Mouse (Mus musculus): ENCODE results near the gene Mef2c. TPM values are rescaled to one million over a fixed set of nuclear protein-coding genes. Genes with fewer than 3 reads are reported as not detected.

The Mef2c gene
- total and polyA plus RNA-seq, 3 experiments = not detected

GRCm38 (mm10) chr13:83666179-83666578 is 162.3 kb downstream of the Mef2c start:
- Histone ChIP-seq H3K27me3 (ENCODE audit: control insufficient read depth in 1 of 2, insufficient read depth in 2 of 2, low read length in 2 of 2) (no peaks in the 10 kb centered on the region), H3K27ac (ENCODE audit: control insufficient read depth, low read depth, low read length) (no peak overlapping the region), H3K9me3 (replicated peaks; ENCODE audit: insufficient read depth, low read length) (no peaks in the 10 kb centered on the region), H3K9ac (ENCODE audit: control insufficient read depth, low read depth, low read length, poor library complexity, severe bottlenecking) (no peak overlapping the region), H3K36me3 (ENCODE audit: control insufficient read depth in 1 of 2, insufficient read depth in 2 of 2, low read length in 2 of 2) (no peaks in the 10 kb centered on the region), H3K4me1 (ENCODE audit: control insufficient read depth in 1 of 2, insufficient read depth in 2 of 2, low read length in 2 of 2) (no peaks in the 10 kb centered on the region), H3K79me2 (ENCODE audit: control insufficient read depth, insufficient read depth, low read length, poor library complexity) (no peaks in the 10 kb centered on the region), H3K4me3 (ENCODE audit: control insufficient read depth in 1 of 2, insufficient read depth in 1 of 2, low read depth in 2 of 2, low read length in 2 of 2) (no peak overlapping the region)
- DNase-seq (ENCODE audit: low read depth, low spot score) = no peak
- TF ChIP-seq CHD1 (IDR thresholded peaks at IDR 0.05; ENCODE audit: low read depth, low read length) (no peak), TAL1 (IDR thresholded peaks at IDR 0.05; ENCODE audit: low read length) (no peak), KAT2A (conservative IDR thresholded peaks at IDR 0.05; ENCODE audit: low read depth, low read length) (no peak), NRF1 (IDR thresholded peaks at IDR 0.05; ENCODE audit: insufficient read depth, low read depth, low read length, poor library complexity, severe bottlenecking) (no peak), USF1 (IDR thresholded peaks at IDR 0.05; ENCODE audit: low read depth, low read length) (no peak), CTCF (IDR thresholded peaks at IDR 0.05 in 2 of 3, conservative IDR thresholded peaks at IDR 0.05 in 1 of 3; ENCODE audit: control insufficient read depth in 1 of 3, insufficient read depth in 1 of 3, low read depth in 2 of 3, low read length in 3 of 3, poor library complexity in 1 of 3, severe bottlenecking in 1 of 3) (no peak), MAX (IDR thresholded peaks at IDR 0.05; ENCODE audit: low read length) (no peak), ZKSCAN1 (IDR thresholded peaks at IDR 0.05; ENCODE audit: low read depth, low read length) (no peak), TBP (IDR thresholded peaks at IDR 0.05; ENCODE audit: low read depth, low read length) (no peak), TCF12 (IDR thresholded peaks at IDR 0.05; ENCODE audit: low read depth, low read length) (no peak), MXI1 (IDR thresholded peaks at IDR 0.05; ENCODE audit: low read depth, low read length) (no peak), ZC3H11A (IDR thresholded peaks at IDR 0.05; ENCODE audit: low read depth, low read length) (no peak), RAD21 (IDR thresholded peaks at IDR 0.05; ENCODE audit: low read depth, low read length) (no peak), GABPA (IDR thresholded peaks at IDR 0.05; ENCODE audit: low read depth, low read length) (no peak), USF2 (IDR thresholded peaks at IDR 0.05; ENCODE audit: borderline replicate concordance in 1 of 2, insufficient read depth in 1 of 2, low read depth in 1 of 2, low read length in 2 of 2) (no peak), UBTF (IDR thresholded peaks at IDR 0.05; ENCODE audit: borderline replicate concordance, insufficient read depth, low read depth, low read length) (no peak), ZMIZ1 (IDR thresholded peaks at IDR 0.05; ENCODE audit: low read depth, low read length) (no peak), JUND (IDR thresholded peaks at IDR 0.05; ENCODE audit: low read depth, low read length) (no peak), ELF1 (IDR thresholded peaks at IDR 0.05; ENCODE audit: low read depth, low read length) (no peak), HCFC1 (IDR thresholded peaks at IDR 0.05; ENCODE audit: low read depth, low read length) (no peak)

- no peaks in the 10 kb centered on the region for H3K4me1 ChIP-seq (ENCODE audit: control insufficient read depth in 1 of 2, insufficient read depth in 2 of 2, low read length in 2 of 2)
- no peak for DNase-seq (ENCODE audit: low read depth, low spot score)
- no peak overlapping the region for H3K27ac ChIP-seq (ENCODE audit: control insufficient read depth, low read depth, low read length)
- H3K4me3 ChIP-seq (ENCODE audit: control insufficient read depth in 1 of 2, insufficient read depth in 1 of 2, low read depth in 2 of 2, low read length in 2 of 2) = no peak overlapping the region
- no peaks in the 10 kb centered on the region for H3K9me3 ChIP-seq (replicated peaks; ENCODE audit: insufficient read depth, low read length)
- no peaks in the 10 kb centered on the region for H3K36me3 ChIP-seq (ENCODE audit: control insufficient read depth in 1 of 2, insufficient read depth in 2 of 2, low read length in 2 of 2)
- H3K79me2 ChIP-seq (ENCODE audit: control insufficient read depth, insufficient read depth, low read length, poor library complexity) = no peaks in the 10 kb centered on the region
- H3K9ac ChIP-seq (ENCODE audit: control insufficient read depth, low read depth, low read length, poor library complexity, severe bottlenecking) = no peak overlapping the region
- TF ChIP-seq UBTF (IDR thresholded peaks at IDR 0.05; ENCODE audit: borderline replicate concordance, insufficient read depth, low read depth, low read length) (no peak), MYC (IDR thresholded peaks at IDR 0.05; ENCODE audit: low read depth, low read length) (no peak), KAT2A (conservative IDR thresholded peaks at IDR 0.05; ENCODE audit: low read depth, low read length) (no peak), POLR2AphosphoS5 (IDR thresholded peaks at IDR 0.05; ENCODE audit: borderline replicate concordance, low read depth, low read length) (no peak), ZKSCAN1 (IDR thresholded peaks at IDR 0.05; ENCODE audit: low read depth, low read length) (no peak), ZC3H11A (IDR thresholded peaks at IDR 0.05; ENCODE audit: low read depth, low read length) (no peak), MYB (IDR thresholded peaks at IDR 0.05; ENCODE audit: low read depth, low read length) (no peak), NELFE (IDR thresholded peaks at IDR 0.05; ENCODE audit: low read depth, low read length) (no peak), JUND (IDR thresholded peaks at IDR 0.05; ENCODE audit: low read depth, low read length) (no peak), E2F4 (IDR thresholded peaks at IDR 0.05; ENCODE audit: borderline replicate concordance, low read depth, low read length) (no peak), ETS1 (IDR thresholded peaks at IDR 0.05; ENCODE audit: low read depth, low read length) (no peak), POLR2A (IDR thresholded peaks at IDR 0.05; ENCODE audit: control insufficient read depth in 1 of 2, insufficient read depth in 1 of 2, low read depth in 1 of 2, low read length in 2 of 2, poor library complexity in 1 of 2) (no peak), MAX (IDR thresholded peaks at IDR 0.05; ENCODE audit: low read length) (no peak), BHLHE40 (IDR thresholded peaks at IDR 0.05; ENCODE audit: borderline replicate concordance, low read depth, low read length) (no peak), MAFK (IDR thresholded peaks at IDR 0.05; ENCODE audit: borderline replicate concordance, low read depth, low read length) (no peak), ZMIZ1 (IDR thresholded peaks at IDR 0.05; ENCODE audit: low read depth, low read length) (no peak), EP300 (IDR thresholded peaks at IDR 0.05; ENCODE audit: low read depth in 1 of 2, low read length in 2 of 2) (no peak), TBP (IDR thresholded peaks at IDR 0.05; ENCODE audit: low read depth, low read length) (no peak), POLR2AphosphoS2 (IDR thresholded peaks at IDR 0.05; ENCODE audit: low read length) (no peak), USF2 (IDR thresholded peaks at IDR 0.05; ENCODE audit: borderline replicate concordance in 1 of 2, insufficient read depth in 1 of 2, low read depth in 1 of 2, low read length in 2 of 2) (no peak)
- no peaks in the 10 kb centered on the region for H3K27me3 ChIP-seq (ENCODE audit: control insufficient read depth in 1 of 2, insufficient read depth in 2 of 2, low read length in 2 of 2)
Observed at GRCm38 (mm10) chr13:83667051-83667450, 163.2 kb downstream of the Mef2c start.
